Mouse (Mus musculus) erythroblast, embryonic 14.5 days (primary cell): ENCODE measurements around the gene Hist2h2ab.

ENCODE experiments used
- GATA1 ChIP-seq: IDR thresholded peaks from 2 replicates; pipeline ENCODE4 v1.6.1; 2012; ENCODE audit warnings: low read length, inconsistent platforms, mixed read lengths
- TAL1 ChIP-seq: IDR thresholded peaks from 3 replicates; pipeline ENCODE4 v1.6.1; 2012; ENCODE audit warnings: low read length, inconsistent platforms, mixed read lengths

- TF ChIP-seq GATA1: no peak
- no peak for TF ChIP-seq TAL1
Observed at GRCm38 (mm10) chr3:96247356-96248140, 27.9 kb downstream of the Hist2h2ab start.
